Mouse (Mus musculus) neutrophil, adult 5-6 weeks (primary cell): ENCODE measurements at regions not wholly inside any gene's neighbourhood (a gene's known extent, or its start where the extent isn't known, plus 50 kb on each side); places are given as distances from the start of the nearest gene placed in this dataset.

Experiments
- ATAC-seq: fragments of 151-379, 151-347 bp; 2 replicates; pipeline ENCODE4 v1.8.0; 2017; ENCODE audit warnings: mild to moderate bottlenecking, moderate TSS enrichment; ENCODE audit not compliant: insufficient number of reproducible peaks, poor library complexity, low FRiP score, severe bottlenecking; ENCODE audit errors: extremely low read depth

- no peak for ATAC-seq
These were observed 302.3 kb downstream of the Irs2 start for GRCm38 (mm10) chr8:10705909-10706308.

GRCm38 (mm10) chr8:10702755-10703154, 305.5 kb downstream of the Irs2 start:
- no peak for ATAC-seq

- ATAC-seq: no peak
These were observed 306.0 kb downstream of the Irs2 start for GRCm38 (mm10) chr8:10702248-10702647.

GRCm38 (mm10) chr8:10701648-10702061, 306.6 kb downstream of the Irs2 start:
- ATAC-seq: no peak

- ATAC-seq: no peak
These were observed 307.0 kb downstream of the Irs2 start for GRCm38 (mm10) chr8:10701226-10701625.

- ATAC-seq: no peak
These were observed 308.6 kb downstream of the Irs2 start for GRCm38 (mm10) chr8:10699669-10700068.

- ATAC-seq: no peak
These were observed 313.1 kb downstream of the Irs2 start for GRCm38 (mm10) chr8:10695181-10695580.

GRCm38 (mm10) chr8:10690659-10691058, 317.6 kb downstream of the Irs2 start:
- ATAC-seq: no peak

GRCm38 (mm10) chr8:10689881-10690280, 318.4 kb downstream of the Irs2 start:
- no peak for ATAC-seq

GRCm38 (mm10) chr8:10687867-10688561, 320.2 kb downstream of the Irs2 start:
- no peak for ATAC-seq
